Mouse (Mus musculus): ENCODE measurements at regions not wholly inside any gene's neighbourhood (a gene's known extent, or its start where the extent isn't known, plus 50 kb on each side); places are given as distances from the start of the nearest gene placed in this dataset.

GRCm38 (mm10) chr12:97915026-97915425 lies 344.2 kb downstream of the Galc start:
- DNase-seq: no peak

GRCm38 (mm10) chr12:97912730-97913129 lies 346.5 kb downstream of the Galc start:
- DNase-seq: no peak

GRCm38 (mm10) chr12:97899266-97899665 lies 360.0 kb downstream of the Galc start:
- DNase-seq: no peak

GRCm38 (mm10) chr12:97898178-97898577 lies 361.1 kb downstream of the Galc start:
- DNase-seq: no peak

DNA sequence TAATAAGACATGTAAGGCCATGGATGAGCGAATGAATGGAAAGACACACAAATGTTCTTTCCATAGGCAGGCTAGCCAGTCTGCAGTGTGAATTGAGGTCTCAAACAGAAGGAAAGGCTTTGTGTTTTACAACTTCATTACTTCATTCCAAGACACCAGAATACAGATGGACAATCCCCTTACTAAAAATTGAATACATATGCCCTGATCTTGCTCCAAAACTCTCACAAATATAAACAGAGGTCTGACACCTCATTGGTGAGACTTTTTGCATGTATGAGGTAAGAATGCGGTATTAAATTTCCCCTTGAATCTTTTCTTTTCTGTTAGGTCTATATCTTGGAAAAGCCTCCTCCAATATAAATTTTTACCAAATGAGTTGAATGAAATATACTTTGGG lies 363.3 kb downstream of the Galc start:
- no peak for DNase-seq

- DNase-seq: no peak
Observed at GRCm38 (mm10) chr12:97888801-97889455, 370.3 kb downstream of the Galc start.

DNA sequence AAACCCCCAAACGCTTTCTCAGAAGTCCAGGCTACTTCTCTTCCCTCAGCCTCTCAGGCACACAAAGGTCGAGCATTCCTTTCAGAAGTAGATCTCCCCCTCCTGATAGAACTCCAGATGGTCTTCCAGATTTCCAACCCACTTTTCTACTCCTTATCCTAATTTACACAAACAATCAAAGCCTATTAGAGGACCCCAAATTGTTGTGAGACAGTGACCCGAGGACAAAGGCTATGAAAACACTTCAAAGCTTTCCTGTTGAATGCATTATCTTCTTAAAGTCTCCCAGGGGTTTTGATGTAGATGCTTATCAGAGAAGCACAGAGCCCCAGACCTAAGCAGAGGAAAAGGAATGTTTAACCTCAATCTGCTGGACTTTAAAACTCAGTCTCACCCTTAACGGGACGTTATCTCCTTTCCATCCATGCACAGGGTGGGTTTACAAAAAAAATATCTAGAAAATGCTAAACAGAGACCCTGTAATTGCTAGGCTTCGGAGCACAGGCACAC lies 370.9 kb downstream of the Galc start:
- no peak for DNase-seq

GRCm38 (mm10) chr12:97882439-97882838 lies 376.8 kb downstream of the Galc start:
- no peak for DNase-seq

DNA sequence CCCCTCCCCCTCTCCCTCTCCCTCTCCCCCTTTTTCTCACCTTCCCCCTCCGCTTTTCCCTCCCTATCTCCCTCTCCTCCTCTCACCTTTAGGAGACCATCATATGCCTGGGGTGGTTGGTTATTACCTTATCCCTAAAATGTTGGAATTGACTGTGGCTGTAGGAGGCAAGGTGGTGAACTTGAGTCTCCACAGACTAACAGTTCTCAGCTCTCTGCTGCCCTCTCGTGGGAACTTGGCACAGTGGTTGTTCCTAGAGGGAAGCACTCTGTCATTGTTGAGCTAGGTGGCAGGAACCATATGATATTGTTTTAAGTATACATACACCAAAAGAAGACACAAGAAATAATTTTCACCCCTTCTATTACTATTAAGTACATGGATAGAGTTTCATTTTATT lies 386.9 kb downstream of the Galc start:
- DNase-seq: peak; percentile 13

DNA sequence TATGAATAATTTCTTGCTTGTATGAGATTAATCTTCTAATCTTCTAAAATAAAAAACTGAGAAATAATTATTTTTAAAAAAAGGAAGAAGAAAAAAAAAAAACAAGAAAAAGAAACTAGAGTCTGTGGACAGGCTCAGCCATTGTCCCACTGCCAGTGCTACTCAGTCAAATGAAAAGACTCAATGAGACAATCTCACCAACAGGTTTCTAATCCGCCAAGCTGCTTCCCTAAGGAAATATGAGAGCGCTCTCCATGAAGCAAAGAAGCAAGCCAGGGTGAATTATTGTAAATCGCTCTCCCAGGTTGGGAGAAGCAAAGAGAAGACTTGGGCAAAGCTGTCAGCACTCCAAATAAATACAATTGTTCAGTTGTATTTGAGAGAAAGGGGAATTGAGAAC lies 396.3 kb downstream of the Galc start:
- DNase-seq: no peak

DNA sequence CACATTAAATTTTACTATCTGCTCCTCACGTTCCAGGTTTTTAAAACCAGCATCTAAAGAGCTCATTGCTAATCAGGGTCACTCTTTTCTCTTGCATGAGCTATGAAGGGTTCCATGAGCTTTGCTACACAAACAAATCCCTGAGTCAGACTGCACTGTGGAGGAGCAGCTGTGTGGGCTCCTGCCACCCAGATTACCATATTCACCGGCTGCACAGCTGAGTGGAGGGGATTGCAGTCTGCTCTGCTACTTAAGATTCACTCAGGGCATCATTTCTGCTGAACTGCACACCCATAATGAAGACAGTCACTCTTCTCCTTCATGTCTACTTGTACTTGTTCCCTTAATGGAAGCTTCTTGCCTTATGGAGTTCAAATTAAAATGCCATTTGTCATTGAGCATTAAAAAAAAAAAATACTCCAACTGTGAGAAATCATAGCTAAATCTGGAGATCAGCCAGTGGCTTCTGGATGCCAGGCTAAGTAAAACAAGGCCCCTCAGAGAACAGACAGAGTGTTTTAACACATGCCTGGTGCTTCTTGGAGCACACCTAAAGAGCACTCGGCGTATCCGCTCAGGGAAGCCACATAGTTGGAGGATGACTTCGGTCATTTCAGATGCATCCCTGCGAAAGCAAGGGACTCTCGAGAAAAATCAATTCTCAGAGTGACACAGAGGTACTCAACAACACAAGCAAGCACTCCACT lies 422.9 kb downstream of the Galc start:
- DNase-seq: no peak

DNA sequence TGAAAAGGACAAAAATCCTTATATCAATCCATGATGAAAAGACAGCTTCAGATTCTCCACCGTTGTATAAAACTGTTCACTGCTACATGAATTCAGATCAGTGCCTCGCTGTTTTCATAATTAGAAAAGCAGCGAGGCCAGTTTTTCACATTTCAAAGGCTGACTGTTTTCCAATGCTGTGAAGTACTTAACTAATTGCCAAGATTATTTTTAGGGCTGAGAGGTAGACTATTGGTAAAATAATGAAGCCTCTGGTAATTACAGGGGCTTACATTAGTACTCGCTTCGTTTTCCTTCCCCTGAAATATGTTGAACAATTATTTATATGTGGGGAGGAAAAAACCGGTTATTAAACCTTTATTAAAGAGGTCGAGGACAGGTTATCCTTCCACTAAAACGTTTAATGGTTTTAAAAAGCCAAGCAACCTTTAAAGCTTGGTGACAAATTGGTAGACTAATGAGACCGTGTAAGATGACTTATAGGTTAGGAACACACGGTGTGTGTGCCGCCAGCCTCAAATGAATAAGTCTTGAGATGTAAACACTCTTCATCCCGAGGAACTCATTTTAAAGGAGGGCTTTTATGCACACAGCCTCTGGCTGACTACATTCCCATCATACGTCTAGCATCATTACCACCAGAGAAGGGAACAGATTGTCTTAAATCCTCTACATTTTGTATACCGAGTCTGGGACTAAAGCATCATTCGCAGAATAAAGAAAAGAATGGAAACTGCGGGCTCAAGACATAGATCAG lies 465.7 kb downstream of the Galc start:
- DNase-seq: no peak

DNA sequence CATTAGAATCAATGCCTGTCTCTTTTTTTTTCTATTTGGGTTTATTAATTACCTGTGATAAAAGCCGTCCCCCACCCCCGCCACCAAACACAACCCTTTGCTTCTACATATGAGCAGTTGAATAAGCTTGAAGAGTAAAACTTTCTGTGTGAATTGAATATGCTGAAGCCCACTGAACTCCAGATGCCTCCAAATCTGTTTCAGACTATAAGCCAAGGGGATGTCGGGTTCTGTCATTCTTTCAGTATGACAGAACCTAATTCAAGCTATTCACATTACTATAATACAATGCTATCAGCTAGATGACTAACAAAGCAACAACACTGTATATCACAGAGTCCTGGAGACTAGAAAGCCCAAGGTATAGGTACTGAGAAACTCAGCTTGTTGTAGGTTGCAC lies 475.8 kb downstream of the Galc start:
- DNase-seq: no peak

DNA sequence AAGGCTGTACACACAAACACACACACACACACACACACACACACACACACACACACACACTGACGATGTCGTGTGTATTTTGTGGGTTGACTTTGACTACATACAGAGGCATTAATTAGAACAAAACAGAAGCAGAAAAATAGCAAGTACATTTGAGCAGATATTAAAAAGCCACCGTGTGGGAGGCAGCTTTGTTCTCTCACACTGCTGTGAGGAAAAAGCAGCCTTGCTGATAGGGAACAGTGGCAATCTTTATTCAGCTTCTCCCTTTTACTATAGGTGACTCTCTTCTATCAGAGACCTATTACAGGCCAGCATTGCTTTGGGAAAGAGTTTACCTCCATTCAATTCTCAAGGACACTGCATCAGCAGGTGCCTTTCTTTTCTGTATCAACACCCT lies 500.1 kb downstream of the Galc start:
- DNase-seq: no peak

DNA sequence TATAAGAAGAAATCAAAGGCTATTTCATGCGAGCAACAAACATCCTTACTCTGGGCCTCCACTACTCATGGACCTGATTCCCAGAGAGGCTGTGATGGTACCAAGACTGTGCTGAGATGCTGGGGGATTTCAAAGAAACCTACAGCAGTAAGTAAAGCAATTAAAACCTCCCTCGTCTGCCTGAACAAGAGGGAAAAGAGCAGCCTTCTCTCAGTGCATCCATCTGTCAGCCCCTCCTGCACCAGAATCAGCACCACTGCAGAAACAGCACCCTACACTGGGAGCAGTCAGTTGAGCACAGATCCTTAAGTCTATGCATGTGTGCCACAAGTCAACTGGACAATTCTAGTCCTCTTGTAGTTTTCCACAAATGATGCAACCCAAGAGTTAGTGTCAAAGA lies 500.6 kb downstream of the Galc start:
- DNase-seq: no peak

- no peak for DNase-seq
Observed at GRCm38 (mm10) chr12:97750166-97750565, 509.1 kb downstream of the Galc start.

GRCm38 (mm10) chr12:97740927-97741326 lies 518.3 kb downstream of the Galc start:
- no peak for DNase-seq

- no peak for DNase-seq
Observed at GRCm38 (mm10) chr12:97732078-97732580, 527.1 kb downstream of the Galc start.

DNA sequence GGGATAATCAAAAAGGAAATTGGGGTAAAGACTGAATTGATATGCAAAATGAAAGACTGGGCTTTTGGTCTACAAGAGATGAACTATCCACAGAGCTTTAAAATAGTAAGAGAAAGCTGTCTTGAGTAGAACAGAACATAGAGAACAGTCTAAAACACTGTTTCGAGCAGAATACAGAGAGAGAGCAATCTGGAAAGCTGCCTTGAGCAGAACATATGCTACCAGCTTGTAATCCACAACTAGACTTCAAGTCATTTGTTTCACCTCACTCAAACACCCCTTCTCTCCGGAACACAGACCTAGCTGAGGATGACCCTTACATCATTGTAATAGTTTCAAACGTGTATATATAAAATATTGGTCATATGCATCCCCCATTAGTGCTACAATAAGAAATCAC lies 538.7 kb downstream of the Galc start:
- no peak for DNase-seq

- DNase-seq: no peak
Observed at GRCm38 (mm10) chr12:97717812-97718211, 541.4 kb downstream of the Galc start.
